9 mouse cellular contexts compared by ENCODE assay signal in genomic region chr1:184881861-184882260, GRCm38 (mm10). TPM values are rescaled to one million over a fixed set of nuclear protein-coding genes. Genes with fewer than 3 reads are reported as not detected.
DNase-seq lines count a peak whose midpoint lies in the region; ATAC-seq and TF ChIP-seq lines count a peak whose summit lies in the region.
"Had no signal": no experiment of that assay in that cellular context is flagged by ENCODE, and none has a peak within 500 bp of the region (broad histone marks: within the 10 kb centered on the region; RNA-seq: fewer than 3 reads in every experiment).

No protein-coding gene starts in this region.

- H3K27ac ChIP-seq in kidney, adult 2 months (ENCODE audit: insufficient read depth, low read depth, low read length), result peak overlapping the region; percentile 90
- no peak overlapping the region for H3K27ac ChIP-seq in embryonic facial prominence, embryonic 10.5 days (replicated peaks)
- no peak overlapping the region for H3K27ac ChIP-seq in hindbrain, embryonic 13.5 days
- no peak overlapping the region for H3K27ac ChIP-seq in liver, embryonic 14.5 days

- TF ChIP-seq CTCF in kidney, adult 2 months (conservative IDR thresholded peaks at IDR 0.05; ENCODE audit: insufficient read depth, insufficient read length, low read depth, low read length), result no peak
- TF ChIP-seq CTCF in liver, embryonic 14.5 days (IDR thresholded peaks at IDR 0.05; ENCODE audit: low read depth), result no peak

- no peak for TF ChIP-seq EP300 in liver, embryonic 14.5 days (IDR thresholded peaks at IDR 0.05; ENCODE audit: low read depth)

- H3K4me2 ChIP-seq in hindbrain, embryonic 13.5 days, result 0 out of 2 replicates have a peak overlapping the region, but pooled peaks have one; percentile 78
- H3K4me2 ChIP-seq in liver, embryonic 14.5 days (ENCODE audit: low read depth), result peak overlapping the region; percentile 39

- no peaks in the 10 kb centered on the region for H3K9me3 ChIP-seq in embryonic facial prominence, embryonic 10.5 days
- H3K9me3 ChIP-seq in hindbrain, embryonic 13.5 days, result no peaks in the 10 kb centered on the region
- no peaks in the 10 kb centered on the region for H3K9me3 ChIP-seq in liver, embryonic 14.5 days (ENCODE audit: control insufficient read depth, low read length)
- H3K9me3 ChIP-seq: G1E had no signal

- DNase-seq in kidney, adult 2 months, result peak; percentile 84
- DNase-seq in kidney, adult 11 months, result no peak
- DNase-seq in embryonic facial prominence, embryonic 10.5 days (ENCODE audit: low spot score), result no peak
- no peak for DNase-seq in liver, embryonic 14.5 days (ENCODE audit: low read depth in 3 of 3, low spot score in 3 of 3)
- DNase-seq in adrenal gland, postnatal 14 days, result no peak
- no peak for DNase-seq in Muller cell, postnatal 12 days (ENCODE audit: inconsistent ontology term)
- no peak for DNase-seq in right cerebral cortex, postnatal 36 days (ENCODE audit: low spot score in 2 of 2)

- TF ChIP-seq POLR2A in kidney, adult 2 months (IDR thresholded peaks at IDR 0.05; ENCODE audit: low read depth, low read length), result no peak

- no peaks in the 10 kb centered on the region; the same call in 1 of the 2 replicates for H3K36me3 ChIP-seq in kidney, adult 2 months (ENCODE audit: control insufficient read depth, insufficient read depth, low read length)
- no peaks in the 10 kb centered on the region for H3K36me3 ChIP-seq in embryonic facial prominence, embryonic 10.5 days (replicated peaks)
- H3K36me3 ChIP-seq in hindbrain, embryonic 13.5 days, result no peaks in the 10 kb centered on the region
- no peaks in the 10 kb centered on the region for H3K36me3 ChIP-seq in liver, embryonic 14.5 days (replicated peaks; ENCODE audit: control insufficient read depth, insufficient read depth, low read depth)
- H3K36me3 ChIP-seq: G1E had no signal

- 29% methylated on average over 7 of the region's 7 CpGs for WGBS in kidney, adult 2 months
- 67% methylated on average over 7 of the region's 7 CpGs for WGBS in embryonic facial prominence, embryonic 10.5 days
- WGBS in hindbrain, embryonic 13.5 days, result 67% methylated on average over 7 of the region's 7 CpGs
- WGBS in liver, embryonic 14.5 days (ENCODE audit: insufficient replicate concordance), result 28% methylated on average over 7 of the region's 7 CpGs

- H3K4me3 ChIP-seq in kidney, adult 2 months (ENCODE audit: insufficient read depth, low read depth, low read length), result peak overlapping the region; percentile 92
- peak overlapping the region; percentile 65 for H3K4me3 ChIP-seq in embryonic facial prominence, embryonic 10.5 days
- peak overlapping the region; percentile 47 for H3K4me3 ChIP-seq in hindbrain, embryonic 13.5 days
- H3K4me3 ChIP-seq in liver, embryonic 14.5 days (ENCODE audit: insufficient read depth in 1 of 2, low read depth in 2 of 2, low read length in 2 of 2), result peak overlapping the region; percentile 54 to 57

- ATAC-seq in hindbrain, embryonic 13.5 days (ENCODE audit: low FRiP score), result no peak
- ATAC-seq in liver, embryonic 14.5 days (ENCODE audit: insufficient read depth), result no peak

- no peak overlapping the region for H3K9ac ChIP-seq in hindbrain, embryonic 13.5 days
- no peak overlapping the region; the same call in 1 of the 2 replicates for H3K9ac ChIP-seq in liver, embryonic 14.5 days (replicated peaks)

- no peaks in the 10 kb centered on the region for H3K27me3 ChIP-seq in kidney, adult 2 months (replicated peaks; ENCODE audit: control insufficient read depth, insufficient read depth, low read length)
- peaks cover 62% of the 10 kb centered on the region for H3K27me3 ChIP-seq in embryonic facial prominence, embryonic 10.5 days (replicated peaks; ENCODE audit: low read depth, poor library complexity, severe bottlenecking)
- H3K27me3 ChIP-seq in hindbrain, embryonic 13.5 days, result peaks cover 42% of the 10 kb centered on the region
- H3K27me3 ChIP-seq in liver, embryonic 14.5 days (ENCODE audit: control insufficient read depth, insufficient read depth, low read length), result peaks cover 26% of the 10 kb centered on the region

- H3K4me1 ChIP-seq in kidney, adult 2 months (ENCODE audit: control insufficient read depth, insufficient read depth, low read length), result peaks cover 13% of the 10 kb centered on the region
- peaks cover 21% of the 10 kb centered on the region for H3K4me1 ChIP-seq in embryonic facial prominence, embryonic 10.5 days
- H3K4me1 ChIP-seq in hindbrain, embryonic 13.5 days (replicated peaks), result peaks cover 11% of the 10 kb centered on the region
- H3K4me1 ChIP-seq in liver, embryonic 14.5 days (replicated peaks; ENCODE audit: control insufficient read depth in 2 of 2, insufficient read depth in 2 of 2, low read length in 1 of 2), result peaks cover 0 to 4% of the 10 kb centered on the region in 2 experiments; a peak in 1 of 4 replicates

RNA-seq across cellular contexts. Expression of gene C130074G19Rik, which starts 1.2 kb away (rescaled TPM):
- 83.3 and 113 TPM in 2 replicates for polyA plus RNA-seq in kidney, adult 2 months (2012; rRNA removed)
- 0.49 and 0.64 TPM in 2 replicates for polyA plus RNA-seq in embryonic facial prominence, embryonic 10.5 days (2016; fragmentation: Nextera tagmentation; extraction: Ambion mirVana)
- polyA plus RNA-seq in hindbrain, embryonic 13.5 days (2015; fragmentation: Nextera tagmentation; extraction: Ambion mirVana), result 1.1 and 1.2 TPM in 2 replicates
- polyA plus RNA-seq in liver, embryonic 14.5 days (2012; rRNA removed), result 5.4 and 7.4 TPM in 2 replicates
- 1.1 and 1.3 TPM in 2 replicates for polyA plus RNA-seq in liver, embryonic 14.5 days (2014; fragmentation: Nextera tagmentation; extraction: Ambion mirVana)
- total RNA-seq in adrenal gland, postnatal 14 days (2021), result 31.6 and 32.6 TPM in 2 replicates
- total RNA-seq: G1E had no signal
- polyA plus RNA-seq: G1E had no signal

RNA-seq across cellular contexts. Expression of gene Marc2, which starts 35.6 kb away (rescaled TPM):
- 257 and 403 TPM in 2 replicates for polyA plus RNA-seq in kidney, adult 2 months (2012; rRNA removed)
- polyA plus RNA-seq in embryonic facial prominence, embryonic 10.5 days (2016; fragmentation: Nextera tagmentation; extraction: Ambion mirVana), result 78.9 and 82.0 TPM in 2 replicates
- 110 and 119 TPM in 2 replicates for polyA plus RNA-seq in hindbrain, embryonic 13.5 days (2015; fragmentation: Nextera tagmentation; extraction: Ambion mirVana)
- 53.3 and 58.6 TPM in 2 replicates for polyA plus RNA-seq in liver, embryonic 14.5 days (2012; rRNA removed)
- 227 TPM in 2 replicates for polyA plus RNA-seq in liver, embryonic 14.5 days (2014; fragmentation: Nextera tagmentation; extraction: Ambion mirVana)
- 269 and 327 TPM in 2 replicates for total RNA-seq in adrenal gland, postnatal 14 days (2021)

Comparison
In these comparisons a context has a peak if more than half of its experiments do, and no peak if none do; other contexts are left out.
1. RNA of gene C130074G19Rik, which starts 1.2 kb away (polyA plus RNA-seq): 83.3 to 113 TPM in kidney, adult 2 months; 1.1 to 7.4 TPM in liver, embryonic 14.5 days, 1.1 to 1.2 TPM in hindbrain, embryonic 13.5 days and 0.49 to 0.64 TPM in embryonic facial prominence, embryonic 10.5 days; every median in the first group is over 10 times any median in the second.
2. Peak in every context shown above with its lines, with median percentiles within 50 percentile points of each other: H3K4me3 ChIP-seq.